Mouse (Mus musculus) liver, embryonic 13.5 days (tissue): Measurements from ENCODE around the gene Tubb5. TPM values are rescaled to one million over a fixed set of nuclear protein-coding genes. Genes with fewer than 3 reads are reported as not detected.

Experiments used
- ATAC-seq: fragments of 200-750 bp; cut with Nextera tagmentation; 2 replicates; pipeline ENCODE4 v1.8.0; 2017; ENCODE audit warnings: low read depth, mild to moderate bottlenecking, moderate number of reproducible peaks, moderate library complexity
- DNase-seq: peaks from one replicate; pipeline ENCODE4 v3.0.0; 2022
- H3K27ac ChIP-seq: fragments of 300-500 bp; sonication (generic); 2 replicates; pipeline ENCODE4 v1.5.1; 2015; ENCODE audit warnings: moderate library complexity, mild to moderate bottlenecking, inconsistent platforms
- H3K27me3 ChIP-seq: fragments of 300-500 bp; sonication (generic); 2 replicates; pipeline ENCODE4 v1.6.1; 2015; ENCODE audit warnings: mild to moderate bottlenecking, inconsistent platforms
- H3K36me3 ChIP-seq: fragments of 300-500 bp; sonication (generic); 2 replicates; pipeline ENCODE4 v1.6.1; 2015; ENCODE audit warnings: mild to moderate bottlenecking, inconsistent platforms
- H3K4me1 ChIP-seq: fragments of 300-500 bp; sonication (generic); replicated peaks from 2 replicates; pipeline ENCODE4 v1.6.1; 2015; ENCODE audit warnings: inconsistent platforms
- H3K4me2 ChIP-seq: fragments of 300-500 bp; sonication (generic); 2 replicates; pipeline ENCODE4 v1.6.1; 2015; ENCODE audit warnings: inconsistent platforms, mild to moderate bottlenecking, moderate library complexity
- H3K4me3 ChIP-seq: fragments of 300-500 bp; sonication (generic); replicated peaks from 2 replicates; pipeline ENCODE4 v1.5.1; 2015; ENCODE audit warnings: mild to moderate bottlenecking, inconsistent platforms
- H3K9ac ChIP-seq: fragments of 300-500 bp; sonication (generic); 2 replicates; pipeline ENCODE4 v1.6.1; 2015; ENCODE audit warnings: mild to moderate bottlenecking, inconsistent platforms
- H3K9me3 ChIP-seq: fragments of 300-500 bp; sonication (generic); replicated peaks from 2 replicates; pipeline ENCODE4 v1.6.1; 2016; ENCODE audit warnings: inconsistent platforms
- WGBS: fragments of 180-500 bp; shearing (Covaris S2); methylation state at CpG from one replicate; pipeline ENCODE4 v1.1.7; 2015; ENCODE audit not compliant: insufficient replicate concordance; 5-methylcytosine and 5-hydroxymethylcytosine counted together
- polyA plus RNA-seq: library from polyadenylated mRNA; unstranded; fragments of >200 nt; fragmentation: Nextera tagmentation; extraction: Ambion mirVana; gene quantifications from 2 replicates; pipeline ENCODE4 v1.2.1, GENCODE M21; 2015

Gene Tubb5
- polyA plus RNA-seq, 1 experiment from 2014 or later: 520 TPM

DNA sequence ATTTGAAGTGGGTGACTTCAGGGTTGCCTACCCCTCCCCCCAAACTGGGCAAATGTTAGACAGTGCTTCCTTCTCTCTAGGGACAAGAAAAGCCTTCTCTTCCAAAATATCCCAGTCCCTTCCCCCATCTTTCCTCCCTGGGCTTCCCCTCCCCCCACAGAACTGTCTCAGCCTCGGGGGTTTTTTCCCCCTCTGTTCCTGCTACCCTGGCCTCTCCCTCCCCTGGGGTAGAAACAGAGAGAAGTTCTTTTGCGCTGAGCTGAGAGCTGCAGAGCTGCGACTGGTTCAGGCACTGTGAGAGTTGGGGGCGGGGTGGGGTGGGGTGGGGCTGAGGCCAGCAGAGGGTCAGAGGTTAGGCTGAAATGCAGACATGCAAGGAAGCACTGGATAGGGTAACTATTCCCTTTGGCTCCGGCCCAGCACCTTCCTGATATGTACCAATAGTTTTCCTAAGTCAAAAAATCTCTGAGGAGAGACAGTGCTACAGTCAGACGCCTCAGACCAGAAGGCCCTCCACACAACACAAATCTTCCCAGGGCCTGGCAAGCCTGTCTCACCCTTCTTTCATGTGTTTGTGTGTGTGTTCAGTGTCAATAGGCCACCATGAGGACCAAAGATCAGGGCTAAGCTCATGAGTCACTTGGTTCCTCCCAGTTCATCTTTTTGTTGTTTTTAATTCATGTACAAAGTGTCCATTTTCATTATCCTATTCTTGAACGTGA, 31.4 kb upstream of the Tubb5 start:
- peaks cover 61% of the 10 kb centered on the region for H3K27me3 ChIP-seq
- H3K9me3 ChIP-seq: 0 out of 2 replicates have a peak, but pooled peaks cover 3% of the 10 kb centered on the region
- WGBS: 5% methylated on average over 7 of the region's 7 CpGs
- peaks cover 84% of the 10 kb centered on the region for H3K4me1 ChIP-seq
- H3K9ac ChIP-seq: peak overlapping the region; percentile 69
- peaks cover 8% of the 10 kb centered on the region; the same call in 1 of the 2 replicates for H3K36me3 ChIP-seq
- peak overlapping the region; percentile 86 for H3K4me2 ChIP-seq
- peak; percentile 34 for ATAC-seq
- no peak for DNase-seq
- peak overlapping the region; percentile 57 for H3K4me3 ChIP-seq
- peak overlapping the region; percentile 87 for H3K27ac ChIP-seq

GRCm38 (mm10) chr17:35868961-35869345, 30.8 kb upstream of the Tubb5 start:
- Histone ChIP-seq H3K4me3 (peak overlapping the region; percentile 57), H3K9me3 (0 out of 2 replicates have a peak, but pooled peaks cover 3% of the 10 kb centered on the region), H3K4me2 (peak overlapping the region; percentile 86), H3K27me3 (peaks cover 66% of the 10 kb centered on the region), H3K27ac (peak overlapping the region; percentile 87), H3K4me1 (peaks cover 81% of the 10 kb centered on the region), H3K9ac (peak overlapping the region; percentile 69), H3K36me3 (0 out of 2 replicates have a peak, but pooled peaks cover 3% of the 10 kb centered on the region)
- WGBS: 2% methylated on average over 7 of the region's 7 CpGs
- DNase-seq (no peak), ATAC-seq (no peak)

GRCm38 (mm10) chr17:35868165-35868820, 30.2 kb upstream of the Tubb5 start:
- peaks cover 76% of the 10 kb centered on the region for H3K4me1 ChIP-seq
- WGBS: 19% methylated on average over 17 of the region's 17 CpGs
- H3K27me3 ChIP-seq: peaks cover 73% of the 10 kb centered on the region
- H3K4me2 ChIP-seq: peak overlapping the region; percentile 86
- peak overlapping the region; percentile 57 for H3K4me3 ChIP-seq
- H3K9me3 ChIP-seq: 0 out of 2 replicates have a peak, but pooled peaks cover 3% of the 10 kb centered on the region
- ATAC-seq: no peak
- 0 out of 2 replicates have a peak, but pooled peaks cover 3% of the 10 kb centered on the region for H3K36me3 ChIP-seq
- peak overlapping the region; percentile 87 for H3K27ac ChIP-seq
- no peak for DNase-seq
- H3K9ac ChIP-seq: peak overlapping the region; percentile 69

GRCm38 (mm10) chr17:35866911-35867890, 29.1 kb upstream of the Tubb5 start:
- no peak for ATAC-seq
- no peak for DNase-seq
- peak overlapping the region; percentile 57 for H3K4me3 ChIP-seq
- peaks cover 76% of the 10 kb centered on the region for H3K27me3 ChIP-seq
- 0 out of 2 replicates have a peak, but pooled peaks cover 3% of the 10 kb centered on the region for H3K36me3 ChIP-seq
- H3K27ac ChIP-seq: peak overlapping the region; percentile 87
- H3K9me3 ChIP-seq: 0 out of 2 replicates have a peak, but pooled peaks cover 3% of the 10 kb centered on the region
- H3K9ac ChIP-seq: peak overlapping the region; percentile 69
- H3K4me1 ChIP-seq: peaks cover 68% of the 10 kb centered on the region
- WGBS: 6% methylated on average over 26 of the region's 26 CpGs
- H3K4me2 ChIP-seq: peak overlapping the region; percentile 86

GRCm38 (mm10) chr17:35866281-35866831, 28.2 kb upstream of the Tubb5 start:
- Histone ChIP-seq H3K4me2 (peak overlapping the region; percentile 86), H3K36me3 (0 out of 2 replicates have a peak, but pooled peaks cover 1% of the 10 kb centered on the region), H3K27ac (peak overlapping the region; percentile 87), H3K4me3 (peak overlapping the region; percentile 57), H3K4me1 (peaks cover 74% of the 10 kb centered on the region), H3K9ac (peak overlapping the region; percentile 69), H3K27me3 (peaks cover 76% of the 10 kb centered on the region), H3K9me3 (0 out of 2 replicates have a peak, but pooled peaks cover 2% of the 10 kb centered on the region)
- WGBS: 0% methylated on average over 24 of the region's 38 CpGs
- DNase-seq: no peak
- ATAC-seq: no peak

DNA sequence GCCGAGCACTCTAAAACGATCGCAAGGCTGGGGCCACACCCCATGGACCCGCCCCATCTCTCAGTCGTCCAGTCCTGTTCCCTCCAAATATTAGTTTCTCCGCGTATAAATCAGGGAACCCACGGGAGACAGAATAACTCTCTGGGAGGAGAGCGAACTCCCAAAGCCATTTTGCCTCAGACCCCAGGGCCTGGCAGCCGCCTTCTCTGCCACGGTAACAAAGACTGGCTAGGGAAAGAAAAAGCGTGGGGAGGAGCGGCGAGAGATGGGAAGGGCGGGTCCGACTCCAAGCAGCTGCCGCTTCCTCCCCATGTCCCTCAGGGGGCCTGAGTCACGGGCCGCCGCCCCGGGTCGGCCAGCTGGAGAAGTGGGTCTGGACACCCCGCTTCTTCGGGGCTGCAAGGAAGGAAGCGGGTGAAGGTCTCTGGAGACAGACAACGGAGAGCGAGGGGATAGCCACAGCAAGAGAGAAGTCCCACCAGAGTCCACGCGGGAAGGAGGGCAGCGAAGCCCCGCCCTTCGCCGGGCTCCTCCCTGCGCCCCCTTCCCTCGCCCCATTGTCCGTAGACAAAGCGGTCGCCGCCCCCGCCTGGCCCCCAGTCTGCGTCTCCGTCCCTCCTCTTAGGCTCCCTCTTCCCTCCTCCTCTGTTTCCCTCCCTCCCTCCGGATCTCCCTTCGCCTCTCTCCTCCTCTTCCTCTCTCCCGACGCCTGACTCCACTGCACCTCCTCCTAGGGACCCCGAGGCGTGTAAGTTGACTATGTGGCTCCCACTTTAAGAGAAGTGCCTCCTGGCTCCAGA, 27.6 kb upstream of the Tubb5 start, which contains the start of gene Ppp1r18:
Gene Ppp1r18 (plus strand): TSS at position 113 of the 800 bp plus-strand sequence.
- WGBS: under 1% methylated on average over 43 of the region's 48 CpGs
- Histone ChIP-seq H3K4me2 (peak within 1 kb of the TSS; percentile 86), H3K36me3 (no peaks in the 10 kb centered on the region), H3K4me1 (peaks cover 75% of the 10 kb centered on the region), H3K9ac (peak within 1 kb of the TSS; percentile 69), H3K27me3 (peaks cover 76% of the 10 kb centered on the region), H3K4me3 (peak within 1 kb of the TSS; percentile 57), H3K27ac (peak within 1 kb of the TSS; percentile 87), H3K9me3 (no peaks in the 10 kb centered on the region)
- DNase-seq: peak; percentile 32
- no peak for ATAC-seq

DNA sequence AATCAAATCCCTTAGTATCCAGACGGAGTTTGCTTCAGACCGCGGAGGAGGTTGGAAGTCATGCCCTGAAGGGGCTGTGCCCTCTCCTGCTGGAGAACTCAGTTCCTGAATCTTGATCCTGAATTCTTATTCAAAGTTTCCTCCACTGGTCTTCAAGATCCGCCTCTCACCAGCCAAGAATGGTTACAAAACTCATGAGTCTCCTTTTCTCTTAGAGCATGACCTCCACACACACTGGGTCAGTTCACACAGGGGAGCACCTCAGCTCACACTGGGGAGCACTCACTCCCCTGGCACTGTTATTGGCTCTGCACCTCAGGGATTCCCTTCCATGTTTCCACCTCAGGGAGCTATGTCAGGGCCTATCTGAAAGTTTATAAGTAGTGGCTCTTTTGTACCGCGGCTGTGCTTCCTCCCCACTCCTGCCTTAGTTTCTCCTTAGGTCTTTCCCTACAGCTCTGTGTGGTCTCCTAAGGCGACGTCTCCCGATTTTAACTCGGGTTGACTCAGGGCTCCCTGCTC, 26.8 kb upstream of the Tubb5 start:
- Histone ChIP-seq H3K4me3 (peak overlapping the region; percentile 57), H3K27me3 (peaks cover 68% of the 10 kb centered on the region), H3K9ac (peak overlapping the region; percentile 69), H3K4me2 (peak overlapping the region; percentile 86), H3K27ac (peak overlapping the region; percentile 87; the same call in 1 of the 2 replicates), H3K4me1 (peaks cover 75% of the 10 kb centered on the region), H3K36me3 (no peaks in the 10 kb centered on the region), H3K9me3 (no peaks in the 10 kb centered on the region)
- DNase-seq (no peak), ATAC-seq (no peak)
- 36% methylated on average over 10 of the region's 10 CpGs for WGBS

DNA sequence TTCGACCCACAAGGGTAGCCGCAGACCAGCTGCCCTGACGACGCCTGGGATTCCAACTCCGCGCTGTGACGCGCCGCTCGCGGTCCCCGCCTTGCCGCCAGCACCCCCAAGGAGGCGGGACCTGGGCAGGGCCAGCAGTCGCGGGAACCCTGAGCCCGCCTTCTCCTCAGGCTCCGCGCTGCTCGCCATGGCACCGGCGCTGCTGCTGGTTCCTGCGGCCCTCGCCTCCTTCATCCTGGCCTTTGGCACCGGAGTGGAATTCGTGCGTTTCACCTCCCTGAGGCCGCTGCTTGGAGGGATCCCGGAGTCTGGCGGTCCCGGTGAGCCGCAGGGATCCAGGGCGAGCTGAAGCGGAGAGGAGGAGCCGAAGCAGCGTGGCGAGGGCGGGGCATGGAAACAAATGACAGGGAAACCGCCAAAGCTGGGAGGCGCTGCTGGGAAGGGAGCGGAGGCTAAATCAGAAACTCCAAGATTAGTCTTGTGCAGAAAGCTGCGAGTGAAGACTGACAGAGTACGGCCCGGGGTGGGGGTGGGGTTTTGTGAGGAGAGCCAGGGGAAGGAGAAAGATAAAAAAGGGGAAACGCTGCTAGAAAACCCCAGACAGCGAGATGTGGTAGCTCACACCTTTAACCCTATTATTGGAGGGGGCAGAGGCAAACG, 23.2 kb upstream of the Tubb5 start, which contains the start of gene Nrm:
Gene Nrm (plus strand): TSS at position 121 of the 660 bp plus-strand sequence.
- Histone ChIP-seq H3K9me3 (no peaks in the 10 kb centered on the region), H3K4me3 (peak within 1 kb of the TSS; percentile 77), H3K27me3 (peaks cover 34% of the 10 kb centered on the region), H3K9ac (peak within 1 kb of the TSS; percentile 81), H3K4me2 (peak within 1 kb of the TSS; percentile 80), H3K27ac (peak within 1 kb of the TSS; percentile 84), H3K4me1 (peaks cover 43% of the 10 kb centered on the region), H3K36me3 (peaks cover 26% of the 10 kb centered on the region)
- peak; percentile 95 for ATAC-seq
- WGBS: under 1% methylated on average over 47 of the region's 47 CpGs
- DNase-seq: peak; percentile 86

GRCm38 (mm10) chr17:35860831-35861197, 22.7 kb upstream of the Tubb5 start:
- Histone ChIP-seq H3K27me3 (peaks cover 29% of the 10 kb centered on the region), H3K4me3 (peak overlapping the region; percentile 77), H3K36me3 (peaks cover 30% of the 10 kb centered on the region), H3K4me2 (peak overlapping the region; percentile 80), H3K9me3 (no peaks in the 10 kb centered on the region), H3K4me1 (peaks cover 38% of the 10 kb centered on the region), H3K27ac (no peak overlapping the region), H3K9ac (peak overlapping the region; percentile 81)
- ATAC-seq: peak; percentile 49
- no peak for DNase-seq
- 5% methylated on average over 12 of the region's 12 CpGs for WGBS
